Mouse (Mus musculus): Measurements from ENCODE around the gene Tnxb.

Gene Tnxb

GRCm38 (mm10) chr17:34643944-34644343 is 26.4 kb upstream of the Tnxb start:
- DNase-seq (ENCODE audit: low spot score), result peak; percentile 67

- peak; percentile 99 for DNase-seq (ENCODE audit: low spot score)
Observed at GRCm38 (mm10) chr17:34644608-34645007, 25.7 kb upstream of the Tnxb start, which contains the start of gene Fkbpl. Fkbpl (plus strand) TSS chr17:34644764.

- peak; percentile 42 for DNase-seq (ENCODE audit: low spot score)
Observed at GRCm38 (mm10) chr17:34645256-34645829, 25.0 kb upstream of the Tnxb start.

GRCm38 (mm10) chr17:34645831-34646511 is 24.4 kb upstream of the Tnxb start:
- DNase-seq (ENCODE audit: low spot score), result no peak

GRCm38 (mm10) chr17:34646906-34647787 is 23.2 kb upstream of the Tnxb start, which contains the start of gene Atf6b:
Atf6b (plus strand) TSS chr17:34647146.
- peak; percentile 98 for DNase-seq (ENCODE audit: low spot score)

GRCm38 (mm10) chr17:34648141-34648890 is 22.0 kb upstream of the Tnxb start:
- DNase-seq (ENCODE audit: low spot score), result no peak

GRCm38 (mm10) chr17:34649106-34649864 is 21.1 kb upstream of the Tnxb start:
- DNase-seq (ENCODE audit: low spot score), result no peak

GRCm38 (mm10) chr17:34650781-34651180 is 19.6 kb upstream of the Tnxb start:
- DNase-seq (ENCODE audit: low spot score), result no peak

GRCm38 (mm10) chr17:34651507-34652221 is 18.7 kb upstream of the Tnxb start:
- peak; percentile 77 for DNase-seq (ENCODE audit: low spot score)

GRCm38 (mm10) chr17:34652546-34652945 is 17.8 kb upstream of the Tnxb start:
- no peak for DNase-seq (ENCODE audit: low spot score)

GRCm38 (mm10) chr17:34652985-34653384 is 17.4 kb upstream of the Tnxb start:
- DNase-seq (ENCODE audit: low spot score), result no peak

GRCm38 (mm10) chr17:34653746-34654285 is 16.5 kb upstream of the Tnxb start:
- DNase-seq (ENCODE audit: low spot score), result peak; percentile 78

GRCm38 (mm10) chr17:34654392-34654791 is 15.9 kb upstream of the Tnxb start:
- peak; percentile 49 for DNase-seq (ENCODE audit: low spot score)

- peak; percentile 29 for DNase-seq (ENCODE audit: low spot score)
Observed at GRCm38 (mm10) chr17:34655160-34655559, 15.2 kb upstream of the Tnxb start.

GRCm38 (mm10) chr17:34655581-34655991 is 14.7 kb upstream of the Tnxb start:
- DNase-seq (ENCODE audit: low spot score), result peak; percentile 98

GRCm38 (mm10) chr17:34656666-34657065 is 13.7 kb upstream of the Tnxb start:
- DNase-seq (ENCODE audit: low spot score), result no peak

- DNase-seq (ENCODE audit: low spot score), result no peak
Observed at GRCm38 (mm10) chr17:34657271-34657670, 13.1 kb upstream of the Tnxb start.

- no peak for DNase-seq (ENCODE audit: low spot score)
Observed at GRCm38 (mm10) chr17:34658145-34658544, 12.2 kb upstream of the Tnxb start.

GRCm38 (mm10) chr17:34658591-34658990 is 11.7 kb upstream of the Tnxb start:
- DNase-seq (ENCODE audit: low spot score), result no peak

All from MN1 (cell line).